In the genomic region with DNA sequence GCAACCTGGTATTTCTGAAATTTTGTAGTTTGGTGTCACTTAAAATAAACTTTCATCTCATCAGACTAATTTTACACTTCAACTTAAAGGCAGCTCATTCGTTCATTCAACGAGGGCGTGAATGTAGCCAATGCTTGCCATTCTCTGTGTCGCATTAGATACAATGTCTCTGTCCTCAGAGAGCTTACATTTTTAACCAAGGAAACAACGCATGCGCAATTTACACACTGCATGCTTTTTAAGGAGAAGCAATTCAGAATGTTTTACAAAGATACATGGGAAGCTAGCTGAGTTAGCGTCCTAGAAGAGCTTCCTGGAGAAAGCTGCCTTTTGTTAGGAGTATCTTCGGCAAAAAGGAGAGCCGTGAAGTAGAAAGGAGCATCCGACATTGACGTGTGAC, we compare ENCODE assay signal across 1 mouse cellular context.
A peak's percentile ranks its signal among the peaks of the same experiment; 100 is the strongest.
TF ChIP-seq lines count a peak whose summit lies in the region.

No protein-coding gene starts in this region.

TF ChIP-seq in CH12.LX, 34 proteins besides CTCF, POLR2A, EP300 and RAD21 (continued from another document):
- 0 out of 2 replicates have a peak, but pooled peaks have one; percentile 44 for TF ChIP-seq MXI1 (IDR thresholded peaks at IDR 0.05; ENCODE audit: low read depth, low read length)
- TF ChIP-seq POLR2AphosphoS2 (IDR thresholded peaks at IDR 0.05; ENCODE audit: low read depth, low read length) = no peak
- 0 out of 2 replicates have a peak, but pooled peaks have one; percentile 18 for TF ChIP-seq ETS1 (conservative IDR thresholded peaks at IDR 0.05; ENCODE audit: low read depth, low read length)
- TF ChIP-seq TBP (conservative IDR thresholded peaks at IDR 0.05; ENCODE audit: low read depth, low read length) = peak; percentile 72; the same call in 1 of the 2 replicates
- peak; percentile 33; the same call in 1 of the 2 replicates for TF ChIP-seq MAX (IDR thresholded peaks at IDR 0.05; ENCODE audit: low read length)
- TF ChIP-seq NRF1 (IDR thresholded peaks at IDR 0.05; ENCODE audit: low read depth, low read length) = peak; percentile 79
